Mouse (Mus musculus) gastrocnemius, postnatal 10 days (tissue): ENCODE data around the gene Ltbp2. TPM values are rescaled to one million over a fixed set of nuclear protein-coding genes. Genes with fewer than 3 reads are reported as not detected.

Source experiments
- DNase-seq: peaks from one replicate; pipeline ENCODE4 v3.0.0; 2021; ENCODE audit warnings: mixed read lengths
- total RNA-seq, 2 experiments: library from RNA; stranded (reverse); gene quantifications; 2 replicates each; pipeline ENCODE4 v1.2.3; 2021

The Ltbp2 gene
- total RNA-seq, 2 experiments from 2014 or later, result 1.9 to 2.5 TPM

DNA sequence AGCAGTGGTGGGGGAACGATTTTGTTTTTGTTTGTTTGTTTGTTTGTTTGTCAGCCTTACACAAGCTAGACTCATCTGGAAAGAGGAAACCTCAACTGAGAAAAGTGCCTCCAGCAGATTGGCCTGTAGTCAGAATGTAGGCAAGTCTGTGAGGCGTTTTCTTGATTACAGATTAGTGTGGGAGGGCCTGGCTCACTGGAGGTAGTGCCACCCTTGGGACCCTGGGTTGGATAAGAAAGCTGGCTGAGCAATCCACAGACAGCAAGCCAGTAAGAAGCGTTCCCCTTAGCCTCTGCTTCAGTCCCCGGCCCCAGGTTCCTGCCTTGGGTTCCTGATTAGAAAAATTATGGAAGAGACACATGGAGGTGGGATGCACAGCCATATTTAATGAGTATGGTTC is 36.4 kb downstream of the Ltbp2 start:
- DNase-seq, result no peak

DNA sequence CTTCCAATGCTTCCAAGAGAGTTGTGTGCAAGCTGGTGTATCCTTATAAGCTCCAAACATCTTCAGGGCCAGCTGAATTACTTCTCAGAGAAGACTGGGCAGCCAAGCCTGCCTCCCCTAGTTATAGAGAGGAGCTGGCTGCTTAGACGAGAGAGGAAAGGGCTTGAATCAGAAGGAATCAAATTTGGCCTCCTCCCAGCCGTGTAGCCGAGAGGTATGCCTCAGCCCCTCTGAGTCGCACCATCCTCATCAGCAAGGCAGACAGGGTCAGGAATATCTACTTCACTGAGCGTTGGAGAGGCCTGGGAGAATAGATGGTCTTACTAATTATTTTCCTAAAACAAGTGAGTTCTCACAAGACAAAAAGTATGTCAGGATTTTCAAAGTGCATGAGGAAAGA is 40.7 kb downstream of the Ltbp2 start:
- DNase-seq, result no peak

DNA sequence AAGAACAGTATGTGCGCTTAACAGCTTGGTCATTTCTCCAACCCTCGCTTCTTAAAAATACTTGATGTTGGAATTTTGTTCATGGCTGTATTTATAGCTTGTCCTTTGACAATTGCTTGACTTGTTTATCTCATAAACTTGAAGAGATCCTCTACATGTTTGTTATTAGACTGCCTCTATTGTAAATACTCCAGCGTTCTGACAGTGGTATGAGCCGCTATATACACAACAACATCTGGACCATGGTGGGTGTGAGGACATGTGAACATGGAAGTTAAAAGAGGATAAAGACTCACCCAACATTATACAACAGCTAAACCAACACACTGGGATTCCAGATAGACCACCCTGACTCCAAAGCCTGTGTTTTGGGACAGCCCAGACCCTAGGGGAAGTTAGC is 41.6 kb downstream of the Ltbp2 start:
- no peak for DNase-seq

DNA sequence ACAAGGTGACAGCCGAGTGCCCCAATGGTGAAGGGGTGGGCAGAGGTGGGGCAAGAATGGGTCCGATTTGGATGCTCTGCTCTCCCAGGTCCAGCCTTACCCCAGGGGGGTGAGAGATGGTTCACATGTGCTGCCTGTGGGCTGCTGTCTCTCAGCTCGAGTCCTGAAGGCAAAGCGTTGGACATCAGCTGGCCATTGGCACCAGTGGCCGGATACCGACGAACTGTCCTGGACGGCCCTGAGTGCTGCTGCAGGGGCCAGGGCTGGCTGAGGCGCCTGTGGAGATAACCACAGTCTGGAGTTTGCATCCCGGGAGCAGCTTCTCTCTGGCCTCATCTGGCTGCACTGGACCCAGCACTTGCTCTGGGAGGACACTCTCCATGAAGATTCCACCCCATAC is 44.7 kb downstream of the Ltbp2 start:
- DNase-seq, result no peak

DNA sequence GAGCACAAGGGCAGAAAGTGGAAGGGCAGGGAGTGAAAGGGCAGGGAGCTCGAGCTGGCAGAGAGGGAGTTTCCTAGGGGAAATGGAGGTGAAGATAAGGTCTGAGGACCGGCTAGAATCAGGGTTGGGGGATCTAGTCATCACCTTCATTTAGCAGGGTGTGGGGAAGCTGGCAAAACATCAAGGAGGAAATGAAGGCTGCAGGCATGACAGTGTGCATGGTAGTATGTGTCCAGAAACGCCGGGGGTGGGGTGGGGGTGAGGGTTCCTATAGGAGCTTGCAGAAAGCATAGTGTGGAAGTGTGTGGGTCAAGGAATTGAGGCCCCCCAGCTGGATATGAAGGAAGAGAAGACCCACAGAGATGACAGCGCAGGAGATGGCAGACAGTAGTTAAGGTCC is 45.2 kb downstream of the Ltbp2 start:
- no peak for DNase-seq

DNA sequence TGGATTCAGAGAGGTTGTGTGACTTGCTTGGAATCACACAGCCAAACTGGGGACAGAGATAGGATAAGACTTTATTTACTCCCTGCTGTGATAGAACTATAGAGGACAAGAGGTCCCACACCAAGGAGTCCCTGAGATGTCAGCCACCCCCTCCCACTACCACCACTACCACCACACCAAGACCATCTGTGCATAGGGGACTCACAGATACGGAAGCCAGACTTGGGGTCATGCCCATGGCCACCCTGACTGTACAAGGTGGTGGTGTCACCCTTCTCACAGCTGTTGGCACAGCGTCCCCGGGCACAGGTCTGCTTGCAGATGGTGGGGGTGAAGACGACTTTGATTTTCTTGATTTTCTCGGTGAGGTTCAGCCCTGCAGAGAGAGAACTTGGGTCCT is 45.9 kb downstream of the Ltbp2 start:
- no peak for DNase-seq

DNA sequence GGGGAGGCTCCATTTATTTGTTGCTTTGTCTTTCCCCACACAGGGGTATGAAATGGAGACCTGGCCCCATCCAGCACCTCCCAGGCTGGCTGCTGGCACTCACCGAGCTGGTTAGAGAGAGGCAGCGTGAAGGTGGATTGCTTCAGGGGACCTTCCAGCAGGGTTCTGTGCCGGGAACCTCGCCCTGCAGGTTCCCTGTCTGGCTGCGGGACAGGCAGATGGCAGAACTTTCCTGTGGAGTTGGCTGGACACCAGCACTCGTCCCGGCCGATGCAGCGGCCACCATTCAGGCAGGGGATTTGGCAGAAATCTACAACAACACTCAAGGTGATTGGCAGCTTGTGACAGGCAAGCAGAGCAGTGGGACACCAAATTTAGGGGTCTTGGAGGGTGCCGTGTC is 46.4 kb downstream of the Ltbp2 start:
- no peak for DNase-seq

DNA sequence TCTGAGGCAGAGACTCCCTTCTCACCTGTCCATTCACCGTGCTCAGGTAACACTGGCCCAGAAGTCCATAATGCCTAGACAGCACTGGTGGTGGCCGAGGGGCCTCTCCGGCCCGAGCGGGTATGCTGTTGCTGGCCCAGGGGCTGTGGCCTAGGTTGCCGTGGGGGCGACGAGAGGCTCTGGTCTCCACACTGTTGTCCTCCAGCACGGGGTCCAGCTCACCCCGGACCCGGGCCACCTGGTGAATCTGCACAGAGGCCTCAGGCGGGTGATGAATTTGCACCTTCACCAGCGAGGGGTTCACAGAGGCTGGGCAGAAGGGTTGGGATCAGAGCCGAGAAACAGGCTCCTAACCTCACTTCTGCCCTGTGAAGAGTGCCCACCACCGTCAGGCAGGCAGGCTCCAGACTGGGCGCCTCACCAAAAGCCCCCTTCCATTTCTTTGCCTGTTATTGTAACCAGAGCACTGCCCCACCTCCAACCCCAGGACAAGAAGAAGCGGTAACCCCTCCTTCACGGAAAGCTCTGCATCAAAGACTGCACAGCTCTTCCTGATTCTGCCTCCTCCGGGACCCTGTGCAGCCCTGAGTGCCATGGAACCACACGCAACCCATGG is 47.1 kb downstream of the Ltbp2 start:
- no peak for DNase-seq

DNA sequence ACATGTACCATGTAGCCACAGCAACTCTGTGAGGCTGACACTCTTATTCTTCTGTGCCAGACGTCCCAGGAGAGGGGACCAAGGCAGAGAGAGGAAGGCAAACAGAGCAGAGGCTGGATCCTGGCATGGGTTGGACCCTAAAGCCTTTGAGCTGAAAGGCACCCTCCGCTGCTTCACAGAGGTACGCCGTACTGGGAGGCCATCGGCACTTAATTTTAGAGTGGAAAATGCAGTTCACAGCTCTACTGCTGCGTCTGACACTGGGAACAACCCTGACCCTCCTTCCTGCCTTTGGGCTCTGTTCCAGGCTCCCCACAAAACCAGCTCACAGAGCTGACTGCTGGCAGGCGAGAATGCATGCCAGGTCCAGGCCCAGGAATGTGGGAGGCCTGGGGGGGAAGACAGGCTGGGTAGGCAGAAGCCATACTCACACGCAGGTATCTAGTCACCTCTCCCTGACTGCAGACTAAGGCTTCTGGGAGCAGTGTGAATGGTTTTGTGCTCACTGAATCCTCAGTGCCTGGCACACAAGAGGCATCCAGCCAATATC is 48.9 kb downstream of the Ltbp2 start:
- DNase-seq, result no peak

DNA sequence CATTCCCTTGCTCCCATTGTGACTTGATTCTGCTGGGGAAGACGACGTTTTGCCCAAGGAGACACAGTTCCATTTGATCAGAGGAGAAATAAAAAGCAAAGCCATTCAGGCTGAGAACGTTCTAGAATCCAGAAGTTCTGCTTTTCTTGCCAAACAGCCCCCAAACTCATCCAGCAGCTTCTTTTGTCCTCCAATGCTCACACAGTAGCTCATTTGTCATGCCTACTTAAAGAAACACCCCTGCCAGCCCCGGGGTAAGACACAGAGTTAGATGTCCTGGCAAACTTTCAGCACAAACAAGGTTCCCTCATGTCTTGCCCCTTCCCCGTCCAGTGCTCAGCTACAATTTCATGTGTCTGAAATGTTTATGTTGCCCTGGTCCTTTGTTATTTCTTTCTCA is 52.1 kb downstream of the Ltbp2 start:
- DNase-seq, result no peak

DNA sequence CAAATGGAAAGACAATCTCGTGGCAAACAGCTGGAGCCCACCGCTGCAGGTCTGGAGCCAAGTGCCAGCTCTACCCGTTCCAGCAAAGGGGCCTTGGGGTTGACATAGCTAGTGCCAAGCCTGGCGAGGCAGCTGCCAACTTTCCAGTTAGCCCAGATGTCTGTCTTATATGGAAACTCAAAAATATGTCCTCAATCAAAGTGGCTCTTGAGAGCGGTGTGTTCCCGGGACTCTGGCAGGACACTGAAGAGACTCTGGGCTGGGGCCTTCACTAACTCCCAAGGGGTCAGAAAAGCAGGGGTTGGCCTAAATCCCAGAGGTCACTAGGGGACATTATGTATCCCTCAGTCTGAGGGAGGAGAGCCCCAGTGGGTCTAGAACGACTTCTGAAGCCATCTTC is 52.7 kb downstream of the Ltbp2 start:
- DNase-seq, result no peak

DNA sequence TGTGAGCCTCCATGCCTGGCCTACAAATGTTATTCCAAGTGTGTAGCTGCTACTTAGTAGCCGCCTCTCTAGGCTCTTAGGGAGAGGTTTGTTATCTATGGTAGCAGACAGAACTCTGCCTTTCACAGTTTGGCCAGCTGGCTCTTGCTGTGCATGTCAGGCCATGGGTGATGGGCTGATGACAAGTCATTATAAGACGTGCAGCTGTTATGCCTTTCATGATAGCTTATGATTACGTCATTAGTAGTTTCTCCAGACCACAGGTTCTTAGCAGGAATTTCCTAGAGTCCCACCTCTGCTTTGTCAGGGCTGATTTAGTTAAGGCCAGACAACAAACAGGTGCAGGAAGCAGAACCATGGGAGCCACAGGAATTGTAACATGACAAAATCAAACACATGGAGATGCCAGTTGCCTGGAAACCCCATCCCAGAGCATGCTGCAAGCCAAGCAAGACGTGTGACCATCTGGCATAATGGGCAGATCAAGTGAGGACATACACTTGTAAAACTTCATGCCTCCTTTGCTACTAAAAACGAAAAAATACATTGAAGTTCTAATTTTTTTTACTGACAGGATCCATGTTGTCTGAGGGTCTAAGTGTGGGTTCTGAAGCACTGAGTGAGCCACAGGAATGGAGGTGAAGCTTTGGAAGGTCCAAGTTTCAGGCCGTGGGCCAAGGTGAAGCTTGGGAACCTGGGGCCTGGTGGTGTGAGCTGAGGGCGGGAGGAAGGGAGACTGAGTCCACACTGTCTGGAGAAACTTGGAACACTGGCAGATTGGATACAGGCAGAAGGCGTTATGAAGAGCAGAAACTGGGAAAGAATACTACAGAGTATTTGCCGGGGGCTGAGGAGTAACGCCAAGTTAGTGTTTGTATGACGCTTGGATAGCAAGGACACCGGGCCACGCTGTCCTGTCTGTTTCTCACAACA is 56.8 kb downstream of the Ltbp2 start:
- DNase-seq, result no peak

DNA sequence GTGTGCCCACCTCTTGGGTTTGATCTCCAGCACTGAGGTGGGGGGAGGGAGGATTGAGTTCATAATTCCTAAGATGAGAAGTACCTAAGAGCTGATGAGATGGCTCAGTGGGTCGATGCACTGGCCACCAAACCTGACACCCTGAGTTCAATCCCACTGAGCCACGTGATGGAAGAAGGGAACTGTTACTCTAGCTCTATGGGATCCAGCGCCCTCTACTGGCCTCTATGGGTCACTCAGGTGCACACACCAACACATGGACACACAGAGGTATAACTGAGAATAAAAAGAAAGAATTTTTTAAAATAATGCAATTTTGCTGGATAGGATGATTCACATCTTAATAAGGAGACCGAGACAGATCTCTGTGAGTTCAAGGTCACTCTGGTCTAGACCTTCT is 57.8 kb downstream of the Ltbp2 start:
- no peak for DNase-seq

DNA sequence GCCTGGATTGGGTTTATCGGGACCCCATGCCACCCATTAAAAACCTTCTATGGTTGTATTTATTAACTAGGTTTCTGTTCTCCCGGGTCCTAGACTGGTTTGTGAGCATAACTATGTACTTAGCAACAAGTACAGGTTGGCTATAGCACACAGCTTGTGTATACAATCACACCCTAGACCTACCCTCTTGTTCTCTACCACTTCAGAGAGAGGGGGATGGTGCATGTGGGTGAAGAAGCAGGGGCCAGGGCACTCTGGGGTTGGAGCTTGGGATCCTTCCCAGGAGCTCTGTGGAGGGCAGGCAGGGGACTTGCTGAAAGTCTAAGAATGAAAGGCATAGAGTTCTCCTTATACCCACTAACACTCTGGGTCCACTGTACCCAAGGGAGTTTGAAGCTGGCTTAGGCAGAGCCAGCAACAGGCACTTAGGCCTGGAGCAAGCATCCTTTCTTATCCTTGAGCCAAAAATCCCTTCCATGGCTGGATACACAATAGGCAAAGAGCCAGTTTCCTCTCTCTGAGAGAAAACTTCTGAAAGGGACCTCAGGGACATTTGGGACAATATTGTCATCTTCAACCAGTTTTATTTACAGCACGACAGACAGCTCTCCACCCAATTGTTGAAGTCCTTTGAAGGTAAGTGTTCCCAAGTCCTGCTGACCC is 61.5 kb downstream of the Ltbp2 start:
- DNase-seq, result no peak

DNA sequence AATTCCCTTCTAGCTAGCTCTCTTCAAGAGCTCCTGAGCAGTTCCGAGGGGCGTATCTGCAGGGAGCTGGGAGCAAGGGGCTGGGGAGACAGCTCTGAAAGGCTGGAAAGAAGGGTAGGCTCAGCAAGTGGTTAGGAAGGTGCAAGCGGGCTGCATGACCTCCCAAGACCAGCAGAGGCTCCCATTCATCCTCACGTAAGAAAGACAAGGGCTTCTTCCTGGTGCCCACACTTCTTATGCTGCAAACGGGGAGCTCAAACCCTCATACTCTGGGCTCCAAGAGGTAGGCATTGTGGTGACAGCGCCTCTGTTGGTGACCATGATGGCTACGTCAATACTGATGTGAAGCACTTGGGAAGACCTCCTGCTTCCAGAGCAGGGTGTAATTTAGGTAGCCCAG is 62.6 kb downstream of the Ltbp2 start:
- DNase-seq, result no peak

DNA sequence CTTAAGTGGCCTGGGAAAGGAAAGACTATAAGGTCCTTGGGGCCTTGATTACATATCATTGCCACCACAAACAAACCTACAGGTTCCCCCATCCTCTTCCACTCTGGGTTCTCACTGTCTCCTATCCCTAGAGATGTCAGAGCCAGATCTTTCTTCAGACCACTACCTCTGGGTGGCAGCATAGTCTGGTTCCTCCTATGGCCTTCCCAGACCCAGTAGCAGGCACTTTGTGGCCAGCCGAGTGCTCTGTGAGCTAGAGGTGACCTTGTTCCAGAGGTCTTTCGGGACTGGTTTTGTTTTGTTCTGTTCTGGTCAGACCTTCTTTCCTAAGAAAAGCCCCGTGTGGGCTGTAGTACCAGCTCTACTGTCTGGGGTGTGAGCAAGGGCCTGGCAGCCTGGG is 64.3 kb downstream of the Ltbp2 start:
- DNase-seq, result no peak

DNA sequence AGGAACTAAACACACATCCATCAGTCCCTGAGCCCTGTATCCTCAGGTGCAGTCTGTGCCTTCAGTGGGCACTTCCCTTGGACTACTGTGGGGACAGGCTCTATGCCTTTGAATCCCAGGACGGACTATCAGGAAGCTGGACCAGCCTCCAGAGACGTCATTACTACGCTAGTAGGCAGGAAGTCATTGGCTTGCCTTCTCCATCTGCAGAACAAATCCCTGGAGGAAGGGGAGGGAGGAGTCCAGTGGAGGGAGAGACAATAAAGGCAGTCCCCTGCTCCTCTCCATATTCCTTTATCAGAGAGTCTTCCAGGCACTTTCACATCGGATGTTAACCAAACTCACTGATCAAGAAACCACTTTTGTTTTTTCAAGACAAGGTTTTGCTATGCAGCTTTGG is 64.8 kb downstream of the Ltbp2 start:
- DNase-seq, result no peak

DNA sequence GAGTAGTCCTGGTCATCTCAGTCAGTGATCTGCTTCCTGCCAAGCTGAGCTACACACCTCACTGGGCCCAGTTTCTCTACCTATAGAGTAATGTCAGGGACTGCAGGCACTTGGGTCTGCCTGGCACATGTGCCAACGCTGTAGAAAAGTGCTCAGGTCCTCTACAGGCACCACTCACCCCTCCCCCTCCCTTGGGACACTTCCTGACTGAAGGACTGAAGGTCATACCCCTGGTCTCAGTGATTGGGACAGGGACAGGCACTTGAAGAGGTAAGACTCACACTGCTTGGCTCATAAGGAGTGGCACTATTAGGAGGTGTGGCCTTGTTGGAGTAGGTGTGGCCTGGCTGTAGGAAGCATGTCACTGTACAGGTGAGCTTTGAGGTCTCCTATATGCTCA is 65.5 kb downstream of the Ltbp2 start:
- no peak for DNase-seq

DNA sequence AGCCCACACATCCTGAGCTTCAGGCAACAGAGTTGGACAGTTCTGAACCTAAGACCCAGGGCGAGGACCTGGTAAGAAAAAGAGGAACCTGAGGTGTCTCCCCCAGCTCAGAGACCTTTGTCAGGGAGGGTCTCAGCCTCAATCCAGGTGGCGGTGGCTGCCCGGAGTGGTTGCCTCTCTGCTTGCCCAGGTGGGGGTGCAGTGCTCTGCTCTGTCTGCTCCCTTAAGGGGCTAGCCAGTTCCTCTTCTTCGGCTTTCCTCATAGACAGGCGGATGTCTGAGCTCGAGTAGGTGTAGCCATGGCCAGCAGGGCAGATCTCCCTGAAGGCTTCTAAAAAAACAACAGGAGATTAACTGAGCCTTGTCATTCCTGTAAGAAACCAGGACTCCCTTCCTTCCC is 67.3 kb downstream of the Ltbp2 start:
- no peak for DNase-seq

DNA sequence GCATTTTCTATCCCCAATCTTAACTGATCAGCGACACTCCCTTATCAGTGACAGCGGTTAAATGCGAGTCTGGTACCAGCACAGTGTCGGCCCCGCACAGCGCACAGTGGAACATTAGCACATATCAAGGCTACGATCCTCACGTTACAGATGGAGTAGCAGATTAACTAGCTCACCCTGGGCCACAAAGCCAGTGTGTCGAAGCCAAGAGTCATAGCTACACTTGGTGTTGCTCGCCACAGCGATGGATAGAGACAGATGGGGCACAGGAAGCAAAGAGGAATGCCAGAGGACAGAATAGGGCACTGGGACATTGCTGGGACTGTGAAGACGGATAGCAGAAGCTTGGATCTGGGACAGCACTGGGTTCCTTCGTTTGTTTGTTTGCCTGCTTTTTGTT is 69.0 kb downstream of the Ltbp2 start:
- no peak for DNase-seq

DNA sequence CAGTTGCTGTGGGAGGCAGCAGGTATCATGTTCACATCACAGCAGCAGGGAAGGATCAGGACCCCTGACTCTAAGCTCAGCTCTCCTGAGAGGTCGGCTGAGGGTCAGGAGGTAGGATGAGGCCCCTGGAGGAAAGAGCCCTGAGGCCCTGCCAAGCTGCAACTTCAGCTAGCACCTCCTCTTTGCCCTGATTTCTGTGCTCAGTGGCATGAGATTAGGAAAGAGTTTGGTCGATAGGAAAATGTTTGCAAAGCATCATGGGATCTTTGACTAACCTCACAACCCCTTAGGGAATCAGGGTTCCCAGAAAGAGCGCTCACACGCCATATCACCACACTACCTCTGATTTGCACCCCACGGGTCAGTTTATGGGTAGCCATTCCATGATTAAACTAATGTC is 69.6 kb downstream of the Ltbp2 start:
- DNase-seq, result no peak

DNA sequence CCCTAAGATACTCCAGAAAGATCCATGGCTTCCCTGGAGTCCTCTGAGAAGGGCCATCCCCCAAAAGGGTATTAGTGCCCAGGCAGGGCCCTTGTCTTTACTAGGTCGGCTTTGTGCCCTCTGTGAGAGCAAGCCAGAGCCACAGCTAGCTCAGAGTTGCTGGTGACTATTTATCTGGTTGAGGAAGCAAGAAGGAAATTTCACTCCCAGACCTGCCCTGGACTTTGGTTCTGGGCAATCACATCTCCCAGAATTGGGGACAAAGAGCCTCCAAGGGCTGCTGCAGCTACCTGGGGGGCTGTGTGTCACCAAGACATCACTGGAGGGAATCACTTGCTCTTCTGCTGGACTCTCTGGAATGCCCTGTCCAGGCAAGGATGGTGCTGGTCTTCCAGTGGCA is 70.3 kb downstream of the Ltbp2 start:
- DNase-seq, result no peak

DNA sequence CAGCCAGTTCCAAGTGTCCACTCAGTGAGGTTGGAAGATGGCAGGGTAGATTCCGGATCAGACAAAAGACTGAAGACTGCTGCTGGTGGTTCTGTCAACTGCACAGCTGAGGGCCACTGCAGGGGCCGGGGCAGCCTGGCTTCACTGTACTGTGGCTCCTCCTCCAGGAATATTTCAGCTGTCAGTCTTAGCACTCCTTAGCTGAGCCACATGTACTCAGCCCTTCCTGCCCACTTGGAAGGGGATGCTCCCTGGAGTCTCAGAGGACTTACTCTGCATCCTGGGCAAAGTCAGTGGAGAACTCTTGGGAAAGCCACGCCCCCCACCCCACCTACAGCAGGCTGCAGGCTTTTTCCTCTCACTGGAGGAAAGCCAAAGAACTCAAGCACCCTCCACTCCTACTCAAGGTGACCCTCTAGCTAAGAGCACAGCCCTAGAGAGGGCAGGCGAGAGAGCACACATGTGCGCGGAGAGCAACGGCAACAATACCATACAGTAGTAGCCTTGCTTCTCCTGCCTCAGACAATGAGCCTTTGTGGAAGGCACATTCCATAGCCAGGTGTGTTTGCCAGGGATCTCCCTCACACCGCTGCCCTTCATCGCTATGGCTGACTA is 71.0 kb downstream of the Ltbp2 start:
- no peak for DNase-seq
